In the genomic region with DNA sequence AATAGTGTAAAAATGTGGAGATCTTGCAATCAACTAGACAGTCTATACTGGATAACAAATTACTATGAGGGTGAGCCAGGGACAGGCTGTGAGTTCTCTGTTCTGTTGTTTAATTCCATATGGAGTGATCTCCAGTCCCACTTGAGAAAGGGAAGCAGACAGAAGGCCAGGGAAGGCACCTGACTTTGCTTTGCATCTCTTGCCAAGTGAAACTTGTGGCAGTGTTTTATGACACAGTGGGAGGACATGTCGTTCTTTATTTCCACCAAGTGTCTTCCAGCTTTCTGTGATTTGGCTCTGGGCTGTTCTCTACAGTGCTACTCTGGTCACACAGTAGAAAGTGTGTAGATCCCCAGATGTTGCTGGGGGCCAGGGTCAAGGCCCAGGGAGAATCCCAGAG, we compare ENCODE assay signal across 17 mouse cellular contexts.
DNase-seq lines count a peak whose midpoint lies in the region; ATAC-seq lines count a peak whose summit lies in the region.
"Had no signal": no experiment of that assay in that cellular context is flagged by ENCODE, and none has a peak within 500 bp of the region (broad histone marks: within the 10 kb centered on the region; RNA-seq: fewer than 3 reads in every experiment).

No protein-coding gene starts in this region.

- H3K4me1 ChIP-seq in midbrain, embryonic 11.5 days (ENCODE audit: control insufficient read depth, insufficient read depth, low read length) = no peaks in the 10 kb centered on the region
- 0 out of 2 replicates have a peak, but pooled peaks cover 3% of the 10 kb centered on the region for H3K4me1 ChIP-seq in midbrain, embryonic 10.5 days
- no peaks in the 10 kb centered on the region for H3K4me1 ChIP-seq in intestine, embryonic 15.5 days (replicated peaks)
- H3K4me1 ChIP-seq: heart, embryonic 12.5 days; liver, embryonic 15.5 days had no signal

- no peak overlapping the region for H3K9ac ChIP-seq in midbrain, embryonic 11.5 days (ENCODE audit: low read length)
- no peak overlapping the region for H3K9ac ChIP-seq in intestine, embryonic 15.5 days
- H3K9ac ChIP-seq: forebrain, embryonic 13.5 days; heart, embryonic 12.5 days; limb, embryonic 15.5 days; liver, embryonic 15.5 days had no signal

- 92% methylated on average over 1 of the region's 1 CpGs for WGBS in midbrain, embryonic 11.5 days
- WGBS in midbrain, embryonic 10.5 days = 79% methylated on average over 1 of the region's 1 CpGs
- WGBS in intestine, embryonic 15.5 days = 53% methylated on average over 1 of the region's 1 CpGs

- H3K27ac ChIP-seq in midbrain, embryonic 11.5 days (ENCODE audit: low read depth, low read length) = no peak overlapping the region
- H3K27ac ChIP-seq in midbrain, embryonic 10.5 days (replicated peaks) = no peak overlapping the region
- H3K27ac ChIP-seq in intestine, embryonic 15.5 days = no peak overlapping the region
- H3K27ac ChIP-seq: embryonic facial prominence, embryonic 10.5 days; forebrain, embryonic 13.5 days; limb, embryonic 15.5 days; liver, embryonic 15.5 days had no signal

- DNase-seq in heart, adult 11 months = peak; percentile 89
- no peak for DNase-seq in heart, postnatal 10 days
- DNase-seq in midbrain, embryonic 11.5 days (ENCODE audit: low spot score, missing footprints) = peak; percentile 31
- DNase-seq in midbrain, embryonic 10.5 days (ENCODE audit: low spot score) = no peak
- peak; percentile 75 for DNase-seq in cerebellum, adult 9-10 months
- no peak for DNase-seq in embryo, embryonic 9.5 days (ENCODE audit: extremely low spot score)
- DNase-seq: kidney, adult 11 months; kidney, postnatal 10 days; midbrain, embryonic 14.5 days; thymus, postnatal 36 days had no signal

- H3K4me2 ChIP-seq in midbrain, embryonic 11.5 days = no peak overlapping the region
- no peak overlapping the region for H3K4me2 ChIP-seq in intestine, embryonic 15.5 days (replicated peaks)
- H3K4me2 ChIP-seq: forebrain, embryonic 13.5 days; heart, embryonic 12.5 days; limb, embryonic 15.5 days; liver, embryonic 15.5 days had no signal

- no peak overlapping the region for H3K4me3 ChIP-seq in midbrain, embryonic 11.5 days (ENCODE audit: low read depth, low read length)
- H3K4me3 ChIP-seq in midbrain, embryonic 10.5 days = no peak overlapping the region
- no peak overlapping the region for H3K4me3 ChIP-seq in intestine, embryonic 15.5 days (replicated peaks)
- H3K4me3 ChIP-seq: embryonic facial prominence, embryonic 10.5 days; forebrain, embryonic 13.5 days; heart, embryonic 12.5 days; limb, embryonic 15.5 days; liver, embryonic 15.5 days had no signal

- intact Hi-C loops in heart, postnatal 10 days (cut with DNase I) = no loop called here

- H3K27me3 ChIP-seq in midbrain, embryonic 11.5 days (ENCODE audit: control insufficient read depth, insufficient read depth, low read length) = no peaks in the 10 kb centered on the region
- H3K27me3 ChIP-seq in midbrain, embryonic 10.5 days (ENCODE audit: low read depth, poor library complexity, severe bottlenecking) = no peaks in the 10 kb centered on the region
- H3K27me3 ChIP-seq in intestine, embryonic 15.5 days (replicated peaks) = no peaks in the 10 kb centered on the region
- H3K27me3 ChIP-seq: forebrain, embryonic 13.5 days; heart, embryonic 12.5 days; limb, embryonic 15.5 days; liver, embryonic 15.5 days had no signal

- no peaks in the 10 kb centered on the region for H3K9me3 ChIP-seq in midbrain, embryonic 11.5 days (ENCODE audit: control insufficient read depth, low read length)
- H3K9me3 ChIP-seq in midbrain, embryonic 10.5 days (replicated peaks) = no peaks in the 10 kb centered on the region
- no peaks in the 10 kb centered on the region for H3K9me3 ChIP-seq in intestine, embryonic 15.5 days
- H3K9me3 ChIP-seq: embryonic facial prominence, embryonic 10.5 days; forebrain, embryonic 13.5 days; limb, embryonic 15.5 days; liver, embryonic 15.5 days had no signal

- no peak for ATAC-seq in midbrain, embryonic 11.5 days (ENCODE audit: low FRiP score)
- ATAC-seq in intestine, embryonic 15.5 days = no peak
- ATAC-seq: forebrain, embryonic 13.5 days; hindbrain, embryonic 16.5 days had no signal

- no peaks in the 10 kb centered on the region for H3K36me3 ChIP-seq in midbrain, embryonic 11.5 days (ENCODE audit: control insufficient read depth, insufficient read depth, low read length)
- H3K36me3 ChIP-seq in midbrain, embryonic 10.5 days = no peaks in the 10 kb centered on the region
- no peaks in the 10 kb centered on the region for H3K36me3 ChIP-seq in intestine, embryonic 15.5 days
- H3K36me3 ChIP-seq: embryonic facial prominence, embryonic 10.5 days; heart, embryonic 12.5 days; limb, embryonic 15.5 days; liver, embryonic 15.5 days had no signal

Comparison
In these comparisons a context has a peak if more than half of its experiments do, and no peak if none do; other contexts are left out.
1. DNase-seq: peak in heart, adult 11 months (single experiment), midbrain, embryonic 11.5 days (single experiment) and cerebellum, adult 9-10 months (single experiment); none in heart, postnatal 10 days (0 of 2), midbrain, embryonic 10.5 days (single experiment) and embryo, embryonic 9.5 days (single experiment).